Mouse (Mus musculus) small intestine, adult 2 months (tissue): ENCODE data around the gene Ehbp1. TPM values are rescaled to one million over a fixed set of nuclear protein-coding genes. Genes with fewer than 3 reads are reported as not detected.

ENCODE experiments used
- H3K27ac ChIP-seq: fragments of 200-500 bp; 2 replicates; pipeline ENCODE4 v1.5.1; 2012; ENCODE audit warnings: low read depth, low read length, control low read depth, inconsistent platforms; ENCODE audit not compliant: insufficient read depth
- H3K27me3 ChIP-seq: fragments of 200-500 bp; 2 replicates; pipeline ENCODE4 v1.6.1; 2012; ENCODE audit warnings: mild to moderate bottlenecking, moderate library complexity, low read length, inconsistent platforms; ENCODE audit not compliant: control insufficient read depth, insufficient read depth
- H3K36me3 ChIP-seq: fragments of 200-500 bp; 2 replicates; pipeline ENCODE4 v1.6.1; 2012; ENCODE audit warnings: mild to moderate bottlenecking, low read length, control low read depth, inconsistent platforms; ENCODE audit not compliant: control insufficient read depth, insufficient read depth
- H3K4me1 ChIP-seq: fragments of 200-500 bp; 2 replicates; pipeline ENCODE4 v1.6.1; 2012; ENCODE audit warnings: low read length, inconsistent platforms, mixed read lengths; ENCODE audit not compliant: control insufficient read depth, insufficient read depth, insufficient read length
- H3K4me3 ChIP-seq: fragments of 200-500 bp; 2 replicates; pipeline ENCODE4 v1.5.1; 2012; ENCODE audit warnings: low read depth, mild to moderate bottlenecking, control low read depth, inconsistent platforms, low read length, moderate library complexity
- CTCF ChIP-seq: fragments of 200-500 bp; IDR thresholded peaks from 2 replicates; pipeline ENCODE4 v1.5.1; 2012; ENCODE audit warnings: low read depth, mild to moderate bottlenecking, control low read depth, inconsistent platforms, low read length, moderate library complexity, mixed read lengths; ENCODE audit not compliant: insufficient replicate concordance, insufficient read length; ENCODE audit errors: extremely low read depth
- POLR2A ChIP-seq: fragments of 200-500 bp; IDR thresholded peaks from 2 replicates; pipeline ENCODE4 v1.6.1; 2012; ENCODE audit warnings: low read depth, mild to moderate bottlenecking, control low read depth, inconsistent platforms, low read length, moderate library complexity
- WGBS: fragments of 180-500 bp; shearing (Covaris S2); methylation state at CpG from one replicate; pipeline ENCODE4 v1.1.7; 2018; 5-methylcytosine and 5-hydroxymethylcytosine counted together
- polyA plus RNA-seq: library from polyadenylated mRNA; depleted of rRNA; stranded (reverse); fragments of >200 nt; gene quantifications from 2 replicates; pipeline ENCODE4 v1.2.3, GENCODE M21; 2012

Ehbp1 gene
- polyA plus RNA-seq, 1 experiment = 0.70 TPM

DNA sequence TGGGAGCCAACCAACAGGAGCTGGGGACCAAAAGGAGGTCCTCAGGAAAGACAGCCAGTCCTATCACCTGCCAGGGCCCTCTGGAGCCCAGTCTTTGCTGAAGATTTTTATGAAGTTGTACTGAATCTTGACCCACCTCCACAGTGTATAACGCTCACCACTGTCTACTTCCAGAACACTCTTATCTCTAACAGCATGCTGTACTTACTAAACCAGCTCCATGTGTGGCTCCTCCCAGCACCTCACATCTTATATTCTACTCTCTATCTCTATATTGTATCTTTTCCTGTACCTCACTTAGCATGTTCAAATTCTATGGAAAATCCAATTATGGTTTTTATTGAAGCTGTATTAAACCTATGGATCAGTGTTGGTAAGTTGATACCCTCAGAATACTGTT lies 163.5 kb downstream of the Ehbp1 start:
- H3K4me3 ChIP-seq = no peak overlapping the region
- no peaks in the 10 kb centered on the region for H3K27me3 ChIP-seq
- WGBS = 67% methylated on average over 1 of the region's 1 CpGs
- TF ChIP-seq CTCF = no peak
- TF ChIP-seq POLR2A = no peak
- no peak overlapping the region for H3K27ac ChIP-seq
- H3K36me3 ChIP-seq = no peaks in the 10 kb centered on the region
- H3K4me1 ChIP-seq = no peaks in the 10 kb centered on the region

DNA sequence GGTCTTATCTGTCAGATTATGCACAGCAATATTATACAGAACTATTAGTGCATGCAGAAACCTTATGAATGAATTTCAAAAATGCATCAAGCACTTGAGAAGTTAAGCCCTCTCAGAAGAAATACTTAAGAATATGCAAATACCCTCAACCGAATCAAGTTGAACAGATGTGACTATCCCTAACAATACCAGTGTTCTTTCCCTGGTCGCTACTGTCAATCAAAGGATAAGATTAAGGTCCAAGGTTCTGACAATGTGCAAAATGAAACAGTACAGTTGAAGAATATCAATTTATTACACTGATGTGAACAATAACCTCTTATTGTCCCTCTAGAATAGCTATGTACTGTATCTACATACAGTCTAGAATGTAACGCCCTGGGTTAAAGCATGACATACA lies 167.8 kb downstream of the Ehbp1 start:
- H3K27ac ChIP-seq = no peak overlapping the region
- no peaks in the 10 kb centered on the region for H3K4me1 ChIP-seq
- peaks cover 10% of the 10 kb centered on the region for H3K36me3 ChIP-seq
- TF ChIP-seq POLR2A = no peak
- TF ChIP-seq CTCF = no peak
- no peak overlapping the region for H3K4me3 ChIP-seq
- WGBS = 59% methylated on average over 3 of the region's 3 CpGs
- no peaks in the 10 kb centered on the region for H3K27me3 ChIP-seq

DNA sequence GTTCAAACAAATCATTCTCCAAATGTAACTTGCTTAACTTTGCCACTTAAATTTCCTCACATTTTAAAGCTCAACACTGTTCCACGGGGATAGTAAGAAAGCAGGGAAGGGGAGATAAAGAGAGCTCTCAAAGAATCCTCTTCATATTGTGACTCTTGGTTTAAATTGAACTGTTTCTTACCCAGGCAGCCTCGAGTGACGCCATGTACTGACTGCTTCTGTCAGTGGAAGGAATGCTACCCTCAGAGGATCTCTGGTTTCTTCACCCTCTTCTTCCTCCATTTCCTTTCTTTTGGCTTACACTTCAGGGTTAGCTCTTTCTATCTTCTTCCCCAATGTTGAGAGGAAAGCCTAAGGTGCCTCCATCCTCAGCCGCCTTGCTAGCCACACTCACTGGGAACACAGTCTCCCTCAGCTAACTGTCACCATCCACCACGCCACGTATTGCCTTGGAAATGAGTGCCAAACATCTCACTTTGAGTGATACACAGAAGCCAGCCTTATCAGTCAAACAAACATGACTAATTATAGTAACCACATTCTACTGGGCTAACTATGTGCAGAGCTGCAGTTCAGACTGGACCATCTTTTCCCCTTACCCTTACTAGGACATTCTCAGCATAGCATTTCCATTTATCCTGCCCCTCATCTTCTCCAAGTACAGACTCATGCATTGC lies 171.0 kb downstream of the Ehbp1 start:
- Histone ChIP-seq H3K36me3 (peaks cover 12% of the 10 kb centered on the region), H3K27me3 (no peaks in the 10 kb centered on the region), H3K27ac (no peak overlapping the region), H3K4me3 (no peak overlapping the region), H3K4me1 (no peaks in the 10 kb centered on the region)
- WGBS = 87% methylated on average over 6 of the region's 6 CpGs
- no peak for TF ChIP-seq CTCF
- no peak for TF ChIP-seq POLR2A

DNA sequence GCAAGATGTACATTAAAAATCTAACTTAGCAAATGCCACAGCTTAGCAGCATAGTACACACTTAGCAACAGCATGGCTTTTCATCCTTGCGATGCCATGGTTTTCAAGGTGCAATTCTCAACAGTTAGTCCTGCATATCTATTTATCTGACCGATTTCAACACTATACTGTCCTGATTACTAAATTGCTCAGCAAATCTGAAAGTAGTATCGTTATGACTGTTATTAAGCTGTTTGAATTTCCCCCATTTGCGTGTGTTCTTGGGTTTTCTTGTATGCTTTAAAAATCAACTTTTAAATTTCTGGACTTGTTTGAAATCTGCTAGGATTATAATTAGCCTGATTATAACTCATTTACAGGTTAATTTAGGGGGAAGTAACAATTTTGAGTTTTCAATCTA lies 184.2 kb downstream of the Ehbp1 start:
- H3K27ac ChIP-seq = no peak overlapping the region
- H3K4me3 ChIP-seq = no peak overlapping the region
- WGBS = 75% methylated on average over 4 of the region's 4 CpGs
- H3K27me3 ChIP-seq = no peaks in the 10 kb centered on the region
- no peaks in the 10 kb centered on the region; the same call in 1 of the 2 replicates for H3K36me3 ChIP-seq
- H3K4me1 ChIP-seq = no peaks in the 10 kb centered on the region
- TF ChIP-seq CTCF = no peak
- no peak for TF ChIP-seq POLR2A

DNA sequence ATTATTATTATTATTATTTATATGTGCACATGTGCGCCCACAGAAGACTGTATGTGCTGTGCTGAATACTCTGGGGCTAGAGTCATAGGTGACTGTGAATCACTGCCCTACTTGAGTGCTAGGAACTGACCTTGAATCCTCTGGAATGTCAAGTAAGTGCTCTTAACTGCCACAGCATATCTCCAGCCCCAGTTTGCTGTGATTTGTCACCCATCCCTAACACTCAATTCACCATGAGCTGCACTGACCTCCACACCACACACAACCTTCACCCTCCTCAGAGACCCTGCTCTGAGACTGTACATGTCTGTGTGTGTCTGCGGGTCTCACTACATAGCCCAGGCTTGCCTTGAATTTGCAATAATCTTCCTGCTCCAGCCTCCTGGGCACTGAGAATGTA lies 185.9 kb downstream of the Ehbp1 start:
- Histone ChIP-seq H3K4me1 (no peaks in the 10 kb centered on the region), H3K27ac (no peak overlapping the region), H3K27me3 (no peaks in the 10 kb centered on the region), H3K36me3 (no peaks in the 10 kb centered on the region; the same call in 1 of the 2 replicates), H3K4me3 (no peak overlapping the region)
- 96% methylated on average over 2 of the region's 2 CpGs for WGBS
- TF ChIP-seq POLR2A = no peak
- no peak for TF ChIP-seq CTCF

DNA sequence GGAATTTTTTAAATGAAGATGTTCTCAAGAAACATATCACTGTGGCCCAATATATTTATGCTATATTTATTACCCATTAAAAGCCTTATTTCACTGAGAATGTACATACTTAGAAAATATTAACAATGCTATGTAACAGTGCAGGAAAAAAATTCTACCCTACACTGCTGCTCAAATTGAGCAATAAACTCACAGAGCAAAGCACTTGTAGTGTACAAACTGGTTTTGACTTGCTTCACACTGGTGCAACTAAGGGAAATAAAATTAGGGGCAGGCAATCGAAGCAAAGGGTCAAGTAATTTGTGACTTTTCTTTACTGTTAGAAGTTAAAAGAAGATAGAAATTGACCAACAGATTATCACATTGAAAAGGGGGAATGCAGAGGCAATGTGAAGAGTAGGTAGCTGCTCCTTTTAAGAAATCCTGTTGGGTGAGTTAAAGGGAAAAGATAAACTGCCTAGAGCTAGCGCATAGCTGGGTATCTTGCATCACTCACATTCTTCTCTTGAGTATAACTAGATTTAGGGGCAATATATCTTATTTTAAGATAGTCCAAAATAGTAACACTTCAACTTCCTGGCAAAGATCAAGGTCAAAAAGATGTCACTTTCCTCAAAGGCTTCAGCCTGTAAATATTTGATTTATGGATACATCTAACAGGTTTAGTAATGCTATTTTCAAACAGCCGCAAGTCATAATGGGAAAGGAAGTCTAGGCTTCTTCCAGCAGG lies 186.6 kb downstream of the Ehbp1 start:
- Histone ChIP-seq H3K4me1 (no peaks in the 10 kb centered on the region), H3K4me3 (no peak overlapping the region), H3K27me3 (no peaks in the 10 kb centered on the region), H3K36me3 (no peaks in the 10 kb centered on the region; the same call in 1 of the 2 replicates), H3K27ac (no peak overlapping the region)
- 85% methylated on average over 3 of the region's 3 CpGs for WGBS
- TF ChIP-seq POLR2A (no peak), CTCF (no peak)

DNA sequence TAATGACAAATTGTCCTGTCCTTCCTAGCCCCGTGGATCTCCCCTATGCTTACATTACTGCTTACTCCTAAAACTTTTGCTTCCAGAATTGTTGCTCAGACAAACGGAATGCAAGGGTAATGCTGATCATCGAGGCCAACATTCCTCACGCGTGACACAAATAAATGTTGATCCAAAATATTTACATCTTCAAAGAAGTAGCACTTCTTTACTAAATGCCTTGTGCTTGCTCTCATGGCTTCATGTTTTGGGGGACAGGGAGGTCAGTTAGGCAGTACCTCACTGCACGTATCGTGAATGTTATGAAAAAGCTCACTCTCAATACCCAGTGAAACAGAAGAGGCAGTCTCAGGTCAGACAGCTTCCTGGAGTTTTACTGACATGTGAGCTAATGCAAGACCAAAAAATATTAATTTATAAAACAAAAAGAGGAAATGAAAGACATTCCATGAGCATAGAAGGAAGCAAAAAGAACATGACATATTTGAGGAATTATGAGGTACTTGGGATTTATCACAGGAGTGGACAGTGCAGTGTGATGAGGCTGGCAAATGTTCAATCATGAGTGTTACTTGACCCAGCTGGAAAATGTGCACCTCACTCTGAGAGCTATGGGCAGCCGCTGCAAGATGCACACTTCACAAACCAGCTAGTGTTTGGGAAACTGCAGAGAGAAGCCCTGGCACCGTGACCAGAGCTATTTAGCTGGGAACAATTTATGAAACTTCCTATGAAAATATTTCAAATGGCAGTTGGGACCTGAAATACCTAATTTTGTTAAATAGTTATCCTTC lies 187.4 kb downstream of the Ehbp1 start:
- H3K27me3 ChIP-seq = no peaks in the 10 kb centered on the region
- H3K27ac ChIP-seq = no peak overlapping the region
- TF ChIP-seq CTCF (no peak), POLR2A (no peak)
- 80% methylated on average over 9 of the region's 9 CpGs for WGBS
- no peak overlapping the region for H3K4me3 ChIP-seq
- H3K36me3 ChIP-seq = no peaks in the 10 kb centered on the region; the same call in 1 of the 2 replicates
- no peaks in the 10 kb centered on the region for H3K4me1 ChIP-seq
